Mouse (Mus musculus): ENCODE measurements around the gene Prmt2.

Prmt2 gene

GRCm38 (mm10) chr10:76217056-76217455 lies 20.6 kb downstream of the Prmt2 start:
- DNase-seq = no peak

DNA sequence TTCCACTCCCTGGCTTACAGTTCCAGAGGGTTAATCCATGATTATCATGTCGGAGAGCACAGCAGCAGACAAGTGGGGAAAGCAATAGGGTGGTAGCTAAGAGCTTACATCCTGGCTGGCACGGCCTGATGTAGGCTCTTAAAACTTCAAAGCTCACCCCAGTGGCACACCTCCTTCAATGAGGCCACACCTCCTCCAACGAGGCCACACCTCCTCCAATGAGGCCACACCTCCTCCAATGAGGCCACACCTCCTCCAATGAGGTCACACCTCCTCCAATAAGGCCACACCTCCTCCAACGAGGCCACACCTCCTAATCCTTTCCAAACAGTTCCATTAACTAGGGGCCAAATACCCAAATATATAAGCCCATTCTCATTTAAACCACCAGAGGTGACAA lies 23.5 kb downstream of the Prmt2 start:
- DNase-seq = no peak

- no peak for DNase-seq
Measured at GRCm38 (mm10) chr10:76212121-76212520, 25.5 kb downstream of the Prmt2 start.

DNA sequence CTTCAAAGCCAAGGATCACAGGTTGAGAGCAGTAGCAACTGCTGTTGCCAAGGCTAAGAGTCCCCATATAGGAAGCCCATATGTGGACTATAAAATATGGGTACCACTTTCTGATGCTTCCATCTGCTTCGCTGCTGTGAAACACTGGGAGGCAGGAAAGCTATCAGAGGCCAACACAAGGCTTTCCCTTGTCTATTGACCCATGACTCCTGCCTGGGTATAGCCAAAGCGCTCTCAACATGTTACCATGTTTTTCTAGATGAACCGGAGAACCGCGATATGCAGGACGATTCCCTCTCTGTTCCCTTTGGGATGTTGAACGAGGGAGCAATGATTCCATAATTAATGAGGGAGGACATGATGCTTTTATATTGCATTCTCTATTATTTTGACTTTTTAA lies 26.9 kb downstream of the Prmt2 start:
- no peak for DNase-seq

DNA sequence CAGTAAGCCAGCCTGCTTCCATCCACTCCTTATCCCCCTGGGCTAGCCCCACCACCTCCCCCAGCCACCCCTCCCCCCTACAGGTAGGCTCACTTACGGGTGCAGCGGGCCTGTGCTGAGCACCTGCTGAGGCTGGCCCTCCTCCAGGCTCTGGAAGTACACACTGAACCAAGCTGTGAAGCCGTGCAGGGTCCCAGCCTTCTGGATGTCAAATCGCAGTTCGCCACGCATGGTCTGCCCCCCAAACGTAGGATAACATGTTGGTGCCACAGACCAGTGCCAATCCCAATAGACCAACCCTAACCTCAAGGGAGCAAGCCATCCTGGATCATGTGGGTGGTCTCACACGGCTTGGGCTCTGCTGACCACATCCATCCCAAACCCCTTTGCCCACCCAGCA lies 28.4 kb downstream of the Prmt2 start:
- no peak for DNase-seq

- DNase-seq = no peak
Measured at GRCm38 (mm10) chr10:76207262-76207796, 30.3 kb downstream of the Prmt2 start.

DNA sequence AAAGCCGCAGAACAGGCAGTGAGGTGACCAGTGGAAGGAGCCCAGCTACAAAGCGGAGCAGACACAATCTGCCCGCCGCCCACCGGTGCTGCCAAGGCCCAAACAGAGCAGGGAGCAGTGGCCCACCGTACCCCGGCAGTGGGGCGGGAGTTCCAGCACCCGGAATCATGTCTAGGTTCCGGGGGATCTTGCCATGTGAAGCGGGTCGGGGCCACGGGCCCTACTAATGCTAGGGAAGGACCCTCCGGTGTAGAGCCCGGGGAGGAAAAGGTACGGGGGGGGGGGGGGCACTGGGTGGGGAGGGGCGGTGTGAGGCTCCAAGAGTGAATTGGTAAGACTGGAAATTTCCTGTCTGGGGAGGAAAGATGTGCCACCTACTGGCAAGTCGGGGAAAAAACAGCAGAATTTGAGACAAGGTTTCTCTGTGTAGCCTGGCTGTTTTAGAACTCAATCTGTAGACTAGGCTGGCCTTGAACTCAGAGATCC lies 33.8 kb downstream of the Prmt2 start:
- DNase-seq = peak; percentile 19

GRCm38 (mm10) chr10:76201978-76202377 lies 35.7 kb downstream of the Prmt2 start:
- peak; percentile 40 for DNase-seq

DNA sequence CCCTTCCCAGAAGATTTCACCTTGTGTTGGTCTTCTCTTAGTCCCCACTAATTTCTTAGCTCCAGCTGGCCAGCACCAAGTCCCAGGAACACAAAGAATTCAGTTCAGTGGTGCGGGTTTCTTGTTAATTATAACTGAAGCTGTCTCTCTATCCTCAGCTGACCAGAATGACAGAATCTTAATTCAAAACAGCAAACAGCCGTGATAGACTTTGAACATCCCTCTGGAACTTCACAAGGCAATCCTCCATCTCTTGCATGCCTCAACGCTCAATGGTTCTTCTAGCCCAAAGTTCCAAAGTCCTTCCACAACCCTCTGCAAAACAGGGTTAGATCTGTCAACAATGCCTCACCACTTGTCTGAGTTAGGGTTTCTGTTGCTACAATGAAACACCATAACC lies 36.2 kb downstream of the Prmt2 start:
- DNase-seq = no peak

- DNase-seq = no peak
Measured at GRCm38 (mm10) chr10:76188010-76188409, 49.7 kb downstream of the Prmt2 start.

- DNase-seq = no peak
Measured at GRCm38 (mm10) chr10:76185216-76185615, 52.4 kb downstream of the Prmt2 start.

DNA sequence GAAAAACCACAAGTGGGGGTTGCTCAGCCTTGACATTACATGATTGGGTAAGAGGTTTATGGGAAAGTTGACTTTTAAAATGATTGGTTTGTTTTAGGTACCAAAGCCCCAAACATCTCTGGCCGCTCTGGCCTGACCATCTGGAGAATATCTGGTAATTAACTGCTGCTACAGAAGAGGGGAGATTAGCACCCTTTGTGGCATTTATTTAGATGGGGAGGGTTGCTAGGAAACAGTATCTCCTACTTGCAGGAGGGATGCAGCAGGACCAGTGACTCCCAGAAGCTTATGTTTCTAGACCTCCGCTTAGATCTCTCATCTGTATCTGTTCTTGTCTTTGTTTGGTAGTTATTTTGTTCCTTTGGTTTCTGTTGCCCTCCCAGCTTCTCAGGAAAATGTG lies 62.8 kb downstream of the Prmt2 start:
- no peak for DNase-seq

DNA sequence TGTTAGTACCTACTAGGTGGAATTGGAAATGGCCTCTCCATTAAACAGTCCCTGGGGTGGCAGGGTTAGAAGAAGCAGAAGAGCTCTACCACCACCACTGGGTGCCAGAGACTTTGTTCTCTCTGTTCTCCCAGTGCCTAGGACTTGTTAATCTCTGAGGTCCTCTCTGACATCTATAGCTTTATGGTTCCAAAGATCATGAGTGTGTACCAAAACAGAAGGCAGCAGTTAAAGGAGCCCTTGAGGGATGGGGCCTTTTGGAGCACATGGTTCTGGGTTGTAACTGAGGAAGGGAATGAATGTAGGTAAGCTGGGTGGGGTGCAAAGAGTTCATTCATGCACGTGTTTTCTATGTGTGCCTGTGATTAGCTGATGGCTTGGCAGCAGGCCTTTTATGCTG lies 79.7 kb downstream of the Prmt2 start:
- DNase-seq = no peak

- DNase-seq = no peak
Measured at GRCm38 (mm10) chr10:76157528-76157927, 80.1 kb downstream of the Prmt2 start.
